Mouse (Mus musculus): ENCODE results near the gene Pnmal1. TPM values are rescaled to one million over a fixed set of nuclear protein-coding genes. Genes with fewer than 3 reads are reported as not detected.

The Pnmal1 gene
- polyA plus RNA-seq, 1 experiment from 2014 or later, result 0.45 TPM

DNA sequence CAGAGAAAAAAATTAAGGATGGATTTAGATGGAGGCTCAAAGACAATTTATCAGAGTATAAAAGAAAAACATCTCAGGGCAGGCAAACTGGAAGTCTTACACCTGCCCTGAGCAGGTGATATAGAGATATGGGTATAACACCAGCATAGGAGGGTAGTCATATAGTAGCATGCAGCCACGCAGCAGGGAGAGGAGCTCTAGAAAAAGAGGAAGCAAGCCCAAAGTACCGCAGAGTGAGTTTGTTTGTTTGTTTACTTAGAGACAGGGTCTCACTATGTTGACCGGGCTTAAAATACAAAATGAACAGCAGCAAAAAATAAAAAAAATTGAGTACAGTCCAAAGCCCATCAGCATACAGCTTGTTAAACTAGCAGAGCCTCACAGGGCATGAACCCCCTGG, 11.7 kb downstream of the Pnmal1 start:
- Histone ChIP-seq H3K4me1 (ENCODE audit: control insufficient read depth in 2 of 2, insufficient read depth in 2 of 2, low read length in 2 of 2) (peaks cover 8 to 17% of the 10 kb centered on the region in 2 experiments), H3K4me3 (ENCODE audit: control insufficient read depth in 1 of 2, insufficient read depth in 1 of 2, low read depth in 1 of 2, low read length in 2 of 2) (no peak overlapping the region), H3K9me3 (ENCODE audit: control insufficient read depth, low read length) (no peaks in the 10 kb centered on the region), H3K27ac (replicated peaks in 1 of 2; ENCODE audit: control insufficient read depth in 1 of 2, insufficient read depth in 1 of 2, low read depth in 2 of 2, low read length in 2 of 2) (peak overlapping the region in 1 of 2 experiments; percentile 56; a peak in 1 of 4 replicates), H3K4me2 (ENCODE audit: low read length) (no peak overlapping the region), H3K9ac (ENCODE audit: low read length) (no peak overlapping the region), H3K36me3 (ENCODE audit: control insufficient read depth, insufficient read depth, low read length) (no peaks in the 10 kb centered on the region), H3K27me3 (ENCODE audit: control insufficient read depth, insufficient read depth, low read length) (no peaks in the 10 kb centered on the region)
- no peak for ATAC-seq (ENCODE audit: insufficient number of reproducible peaks, insufficient read depth, low FRiP score, low read depth)
- 68% methylated on average over 3 of the region's 3 CpGs for WGBS

DNA sequence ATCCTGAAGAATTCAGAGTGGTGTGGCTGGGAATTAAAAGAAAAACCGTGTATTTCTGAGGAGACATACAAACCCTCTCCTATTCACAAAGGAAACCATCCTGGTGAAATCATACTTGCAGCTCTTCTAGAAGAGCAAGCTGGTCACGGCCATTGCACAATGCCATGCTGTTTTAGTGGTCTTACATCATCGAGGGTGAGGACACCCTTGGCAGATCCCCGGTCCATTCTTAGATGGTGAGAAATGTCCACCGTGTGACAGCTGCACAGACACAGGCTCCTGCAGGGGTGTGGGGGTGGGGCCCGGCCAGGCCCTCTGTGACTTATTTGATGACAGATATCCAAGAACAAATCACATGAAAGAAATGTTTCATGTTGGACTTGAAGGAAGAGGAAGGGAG, 14.5 kb downstream of the Pnmal1 start:
- Histone ChIP-seq H3K9me3 (ENCODE audit: control insufficient read depth, low read length) (no peaks in the 10 kb centered on the region), H3K9ac (ENCODE audit: low read length) (no peak overlapping the region), H3K36me3 (ENCODE audit: control insufficient read depth, insufficient read depth, low read length) (no peaks in the 10 kb centered on the region), H3K4me2 (ENCODE audit: low read length) (no peak overlapping the region), H3K4me1 (ENCODE audit: control insufficient read depth in 2 of 2, insufficient read depth in 2 of 2, low read length in 2 of 2) (peaks cover 11 to 17% of the 10 kb centered on the region in 2 experiments), H3K4me3 (ENCODE audit: control insufficient read depth in 1 of 2, insufficient read depth in 1 of 2, low read depth in 1 of 2, low read length in 2 of 2) (no peak overlapping the region), H3K27me3 (ENCODE audit: control insufficient read depth, insufficient read depth, low read length) (no peaks in the 10 kb centered on the region), H3K27ac (replicated peaks in 1 of 2; ENCODE audit: control insufficient read depth in 1 of 2, insufficient read depth in 1 of 2, low read depth in 2 of 2, low read length in 2 of 2) (peak overlapping the region; percentile 19 to 70; a peak in 2 of 4 replicates)
- 22% methylated on average over 6 of the region's 6 CpGs for WGBS
- ATAC-seq (ENCODE audit: insufficient number of reproducible peaks, insufficient read depth, low FRiP score, low read depth), result 0 out of 2 replicates have a peak, but pooled peaks have one; percentile 61

DNA sequence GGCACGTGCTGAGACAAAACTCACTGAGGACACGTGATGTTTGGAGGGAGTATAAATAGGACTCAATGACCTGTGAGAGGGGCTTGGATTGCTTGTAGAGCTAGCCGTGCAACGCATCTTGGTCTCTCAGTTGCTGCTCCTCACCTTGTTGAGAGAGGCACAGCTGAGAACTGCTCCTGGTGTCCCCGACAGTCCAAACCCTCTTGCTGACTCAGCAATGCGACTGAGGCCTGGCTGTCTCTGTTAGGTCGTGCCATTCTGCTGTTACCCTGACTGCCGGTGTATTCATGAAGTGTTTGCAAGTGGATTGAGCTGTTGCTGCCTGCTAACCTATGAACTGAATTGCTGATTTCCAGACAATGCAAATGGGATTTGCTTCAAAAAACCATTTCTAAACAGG, 16.8 kb downstream of the Pnmal1 start:
- Histone ChIP-seq H3K27ac (replicated peaks in 1 of 2; ENCODE audit: control insufficient read depth in 1 of 2, insufficient read depth in 1 of 2, low read depth in 2 of 2, low read length in 2 of 2) (no peak overlapping the region), H3K4me2 (ENCODE audit: low read length) (no peak overlapping the region), H3K36me3 (ENCODE audit: control insufficient read depth, insufficient read depth, low read length) (no peaks in the 10 kb centered on the region), H3K9ac (ENCODE audit: low read length) (0 out of 2 replicates have a peak overlapping the region, but pooled peaks have one; percentile 6), H3K9me3 (ENCODE audit: control insufficient read depth, low read length) (no peaks in the 10 kb centered on the region), H3K27me3 (ENCODE audit: control insufficient read depth, insufficient read depth, low read length) (no peaks in the 10 kb centered on the region), H3K4me1 (ENCODE audit: control insufficient read depth in 2 of 2, insufficient read depth in 2 of 2, low read length in 2 of 2) (peaks cover 12 to 21% of the 10 kb centered on the region in 2 experiments), H3K4me3 (ENCODE audit: control insufficient read depth in 1 of 2, insufficient read depth in 1 of 2, low read depth in 1 of 2, low read length in 2 of 2) (no peak overlapping the region)
- 38% methylated on average over 8 of the region's 8 CpGs for WGBS
- ATAC-seq (ENCODE audit: insufficient number of reproducible peaks, insufficient read depth, low FRiP score, low read depth), result no peak

DNA sequence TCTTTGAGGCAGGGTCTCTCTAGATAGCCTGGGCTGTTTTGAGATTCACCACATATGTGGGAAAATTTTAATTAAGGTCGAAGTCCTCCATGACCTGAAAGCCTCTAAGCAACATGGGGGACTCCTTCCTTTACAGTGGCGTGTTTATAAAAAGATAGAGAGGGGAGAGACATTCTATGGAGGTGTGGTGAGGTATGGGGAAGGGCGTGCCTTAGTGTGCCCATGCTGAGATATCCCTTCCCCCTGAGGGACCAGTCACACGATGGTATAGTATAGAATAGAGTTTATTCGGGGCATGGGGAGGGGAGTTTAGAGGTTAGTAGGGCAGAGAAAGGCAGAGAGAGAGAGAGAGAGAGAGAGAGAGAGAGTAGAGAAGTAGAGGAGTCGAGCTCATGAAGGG, 18.7 kb downstream of the Pnmal1 start:
- H3K36me3 ChIP-seq (ENCODE audit: control insufficient read depth, insufficient read depth, low read length), result no peaks in the 10 kb centered on the region
- H3K4me1 ChIP-seq (ENCODE audit: control insufficient read depth in 2 of 2, insufficient read depth in 2 of 2, low read length in 2 of 2), result peaks cover 12 to 24% of the 10 kb centered on the region in 2 experiments
- H3K9ac ChIP-seq (ENCODE audit: low read length), result no peak overlapping the region
- H3K27ac ChIP-seq (replicated peaks in 1 of 2; ENCODE audit: control insufficient read depth in 1 of 2, insufficient read depth in 1 of 2, low read depth in 2 of 2, low read length in 2 of 2), result no peak overlapping the region
- ATAC-seq (ENCODE audit: insufficient number of reproducible peaks, insufficient read depth, low FRiP score, low read depth), result no peak
- H3K4me3 ChIP-seq (ENCODE audit: control insufficient read depth in 1 of 2, insufficient read depth in 1 of 2, low read depth in 1 of 2, low read length in 2 of 2), result no peak overlapping the region
- H3K4me2 ChIP-seq (ENCODE audit: low read length), result no peak overlapping the region
- WGBS, result 72% methylated on average over 6 of the region's 6 CpGs
- no peaks in the 10 kb centered on the region for H3K27me3 ChIP-seq (ENCODE audit: control insufficient read depth, insufficient read depth, low read length)
- no peaks in the 10 kb centered on the region for H3K9me3 ChIP-seq (ENCODE audit: control insufficient read depth, low read length)

DNA sequence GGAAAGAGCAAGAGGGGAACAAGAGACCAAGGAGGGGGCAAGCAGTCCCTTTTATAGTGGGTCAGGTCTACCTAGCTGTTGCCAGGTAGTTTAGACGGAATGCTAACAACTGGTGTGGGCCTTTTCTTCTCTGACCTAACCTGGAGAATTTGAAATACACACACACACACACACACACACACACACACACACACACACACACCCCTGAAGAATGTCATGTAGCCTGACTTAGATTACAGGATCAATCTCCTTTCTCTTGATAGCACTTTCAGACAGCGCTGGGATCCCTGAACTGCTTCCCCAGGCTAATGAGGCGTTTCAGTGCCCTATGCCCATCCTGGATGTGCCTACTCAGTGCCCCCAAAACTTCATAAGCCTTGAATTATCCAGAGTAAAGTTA, 19.1 kb downstream of the Pnmal1 start:
- H3K27me3 ChIP-seq (ENCODE audit: control insufficient read depth, insufficient read depth, low read length), result no peaks in the 10 kb centered on the region
- H3K4me1 ChIP-seq (ENCODE audit: control insufficient read depth in 2 of 2, insufficient read depth in 2 of 2, low read length in 2 of 2), result peaks cover 12 to 24% of the 10 kb centered on the region in 2 experiments
- ATAC-seq (ENCODE audit: insufficient number of reproducible peaks, insufficient read depth, low FRiP score, low read depth), result no peak
- no peaks in the 10 kb centered on the region for H3K36me3 ChIP-seq (ENCODE audit: control insufficient read depth, insufficient read depth, low read length)
- 88% methylated on average over 3 of the region's 3 CpGs for WGBS
- no peak overlapping the region for H3K4me3 ChIP-seq (ENCODE audit: control insufficient read depth in 1 of 2, insufficient read depth in 1 of 2, low read depth in 1 of 2, low read length in 2 of 2)
- no peak overlapping the region for H3K4me2 ChIP-seq (ENCODE audit: low read length)
- H3K9ac ChIP-seq (ENCODE audit: low read length), result no peak overlapping the region
- H3K9me3 ChIP-seq (ENCODE audit: control insufficient read depth, low read length), result no peaks in the 10 kb centered on the region
- H3K27ac ChIP-seq (replicated peaks in 1 of 2; ENCODE audit: control insufficient read depth in 1 of 2, insufficient read depth in 1 of 2, low read depth in 2 of 2, low read length in 2 of 2), result no peak overlapping the region

DNA sequence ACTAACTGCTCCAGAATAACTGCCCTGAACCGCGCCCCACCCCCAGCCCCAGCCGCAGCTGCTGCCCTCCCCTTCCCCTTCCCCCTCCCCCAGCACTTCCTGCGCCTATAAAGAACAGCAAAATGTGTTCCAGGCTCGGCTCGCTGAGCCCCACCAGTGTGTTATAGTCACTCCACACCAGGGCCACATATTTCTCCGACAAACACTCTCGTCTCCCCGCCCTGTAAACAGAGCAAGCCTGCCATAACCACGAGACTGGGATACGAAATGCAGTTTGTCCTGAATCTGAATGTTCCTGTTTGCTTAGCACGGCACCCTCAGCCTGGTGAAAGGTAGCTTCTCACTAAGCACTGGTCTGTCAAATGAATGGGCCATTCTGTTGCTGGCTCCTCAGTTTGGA, 20.9 kb downstream of the Pnmal1 start:
- ATAC-seq (ENCODE audit: insufficient number of reproducible peaks, insufficient read depth, low FRiP score, low read depth), result peak; percentile 38; the same call in 1 of the 2 replicates
- Histone ChIP-seq H3K9me3 (ENCODE audit: control insufficient read depth, low read length) (no peaks in the 10 kb centered on the region), H3K4me3 (ENCODE audit: control insufficient read depth in 1 of 2, insufficient read depth in 1 of 2, low read depth in 1 of 2, low read length in 2 of 2) (peak overlapping the region; percentile 32 to 48), H3K27ac (replicated peaks in 1 of 2; ENCODE audit: control insufficient read depth in 1 of 2, insufficient read depth in 1 of 2, low read depth in 2 of 2, low read length in 2 of 2) (peak overlapping the region; percentile 89 to 95), H3K36me3 (ENCODE audit: control insufficient read depth, insufficient read depth, low read length) (no peaks in the 10 kb centered on the region), H3K4me1 (ENCODE audit: control insufficient read depth in 2 of 2, insufficient read depth in 2 of 2, low read length in 2 of 2) (peaks cover 8 to 17% of the 10 kb centered on the region in 2 experiments), H3K4me2 (ENCODE audit: low read length) (peak overlapping the region; percentile 66), H3K9ac (ENCODE audit: low read length) (peak overlapping the region; percentile 63), H3K27me3 (ENCODE audit: control insufficient read depth, insufficient read depth, low read length) (no peaks in the 10 kb centered on the region)
- 4% methylated on average over 12 of the region's 12 CpGs for WGBS

DNA sequence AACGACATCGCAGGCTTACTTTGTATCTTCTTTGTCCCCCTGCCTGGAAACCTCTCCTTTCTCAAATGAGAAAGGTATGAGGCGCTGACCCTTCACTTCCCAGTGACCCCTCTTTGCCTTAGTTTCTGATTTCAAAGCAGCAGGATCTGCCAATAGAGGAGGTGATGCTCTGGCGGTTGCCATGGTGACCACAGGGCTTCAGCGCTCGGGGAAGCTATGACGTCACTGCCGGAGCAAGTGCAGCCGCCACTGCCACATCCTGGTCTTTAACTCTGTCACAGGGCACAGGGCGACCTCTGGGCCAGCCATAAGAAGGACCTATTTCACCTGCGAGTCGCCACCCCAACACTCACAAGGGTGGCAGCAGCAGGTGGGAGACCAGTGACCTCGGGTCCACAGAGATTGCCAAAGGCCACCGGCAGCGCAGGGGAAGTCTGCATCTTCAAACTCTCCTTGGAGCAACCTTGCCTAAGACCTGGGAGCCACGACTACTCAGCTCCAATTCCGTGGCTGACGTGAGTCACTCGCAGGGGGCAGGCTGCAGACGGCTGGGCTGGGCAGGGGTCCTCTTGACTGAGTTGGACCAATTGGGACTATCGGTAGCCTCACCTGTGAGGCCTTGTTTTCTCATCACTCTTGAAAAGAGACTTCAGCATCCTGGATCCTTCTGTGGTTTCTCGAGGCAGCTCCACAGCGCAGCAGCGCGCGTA, 23.5 kb downstream of the Pnmal1 start, which contains the start of gene Gm42372:
Gm42372 (plus strand) TSS at position 228 of the 710 bp plus-strand sequence.
- Histone ChIP-seq H3K36me3 (ENCODE audit: control insufficient read depth, insufficient read depth, low read length) (no peaks in the 10 kb centered on the region), H3K4me3 (ENCODE audit: control insufficient read depth in 1 of 2, insufficient read depth in 1 of 2, low read depth in 1 of 2, low read length in 2 of 2) (no peak within 1 kb of the TSS), H3K9me3 (ENCODE audit: control insufficient read depth, low read length) (no peaks in the 10 kb centered on the region), H3K4me2 (ENCODE audit: low read length) (peak within 1 kb of the TSS; percentile 27), H3K4me1 (ENCODE audit: control insufficient read depth in 2 of 2, insufficient read depth in 2 of 2, low read length in 2 of 2) (peaks cover 7 to 19% of the 10 kb centered on the region in 2 experiments), H3K27ac (replicated peaks in 1 of 2; ENCODE audit: control insufficient read depth in 1 of 2, insufficient read depth in 1 of 2, low read depth in 2 of 2, low read length in 2 of 2) (no peak within 1 kb of the TSS), H3K27me3 (ENCODE audit: control insufficient read depth, insufficient read depth, low read length) (no peaks in the 10 kb centered on the region), H3K9ac (ENCODE audit: low read length) (no peak within 1 kb of the TSS)
- no peak for ATAC-seq (ENCODE audit: insufficient number of reproducible peaks, insufficient read depth, low FRiP score, low read depth)
- 31% methylated on average over 26 of the region's 26 CpGs for WGBS

Data from heart, embryonic 14.5 days (tissue).